Mouse (Mus musculus) MEL (cell line): ENCODE measurements around the gene Zfp106. TPM values are rescaled to one million over a fixed set of nuclear protein-coding genes. Genes with fewer than 3 reads are reported as not detected.

Source experiments
- DNase-seq: peaks from one replicate; pipeline ENCODE4 v3.0.0; 2011; ENCODE audit warnings: low read depth, low spot score
- H3K27ac ChIP-seq: 2 replicates; pipeline ENCODE4 v1.5.1; 2012; ENCODE audit warnings: low read depth, mild to moderate bottlenecking, control low read depth, low read length, moderate library complexity; ENCODE audit not compliant: control insufficient read depth
- H3K27me3 ChIP-seq, 2 experiments: fragments of 150-350 bp in 1 of 2; sonication (generic) in 1 of 2; 2 replicates each; pipeline ENCODE4 v1.6.1; 2012; ENCODE audit warnings: low read length in 2 of 2, mild to moderate bottlenecking in 2 of 2, improper control_type of control experiment in 1 of 2, moderate library complexity in 1 of 2; ENCODE audit not compliant: insufficient read depth in 2 of 2, control insufficient read depth in 1 of 2
- H3K36me3 ChIP-seq, 2 experiments: 2 replicates each; pipeline ENCODE4 v1.6.1; 2012 to 2014; ENCODE audit warnings: low read length in 2 of 2, improper control_type of control experiment in 1 of 2, inconsistent platforms in 1 of 2, mild to moderate bottlenecking in 1 of 2; ENCODE audit not compliant: insufficient read depth in 2 of 2, control insufficient read depth in 1 of 2
- H3K4me1 ChIP-seq, 2 experiments: fragments of 150-350 bp in 1 of 2; sonication (generic) in 1 of 2; 2 replicates each; pipeline ENCODE4 v1.6.1; 2012; ENCODE audit warnings: low read length in 2 of 2, improper control_type of control experiment in 1 of 2, mild to moderate bottlenecking in 1 of 2; ENCODE audit not compliant: insufficient read depth in 2 of 2, control insufficient read depth in 1 of 2
- H3K4me3 ChIP-seq, 2 experiments: fragments of 150-350 bp in 1 of 2; sonication (generic) in 1 of 2; 2 replicates each; pipeline ENCODE4 v1.5.1; 2012; ENCODE audit warnings: low read depth in 2 of 2, low read length in 2 of 2, mild to moderate bottlenecking in 2 of 2, moderate library complexity in 2 of 2, control low read depth in 1 of 2, improper control_type of control experiment in 1 of 2; ENCODE audit not compliant: control insufficient read depth in 1 of 2, insufficient read depth in 1 of 2
- H3K79me2 ChIP-seq: 2 replicates; pipeline ENCODE4 v1.6.1; 2012; ENCODE audit warnings: mild to moderate bottlenecking, low read length, moderate library complexity; ENCODE audit not compliant: control insufficient read depth, poor library complexity, insufficient read depth
- H3K9ac ChIP-seq: 2 replicates; pipeline ENCODE4 v1.6.1; 2012; ENCODE audit warnings: low read depth, mild to moderate bottlenecking, control low read depth, low read length, moderate library complexity; ENCODE audit not compliant: control insufficient read depth, poor library complexity, severe bottlenecking
- H3K9me3 ChIP-seq: fragments of 150-350 bp; sonication (generic); replicated peaks from 2 replicates; pipeline ENCODE4 v1.6.1; 2012; ENCODE audit warnings: mild to moderate bottlenecking, low read length, improper control_type of control experiment, moderate library complexity; ENCODE audit not compliant: insufficient read depth
- BHLHE40 ChIP-seq: IDR thresholded peaks from 2 replicates; pipeline ENCODE4 v1.6.1; 2012; ENCODE audit warnings: low read depth, mild to moderate bottlenecking, inconsistent platforms, low read length, improper control_type of control experiment, borderline replicate concordance
- CHD1 ChIP-seq: IDR thresholded peaks from 2 replicates; pipeline ENCODE4 v1.6.1; 2012; ENCODE audit warnings: low read depth, mild to moderate bottlenecking, inconsistent platforms, low read length, improper control_type of control experiment
- CHD2 ChIP-seq: IDR thresholded peaks from 2 replicates; pipeline ENCODE4 v1.6.1; 2011; ENCODE audit warnings: low read length, improper control_type of control experiment
- CTCF ChIP-seq, 3 experiments: IDR thresholded peaks in 2 of 3; conservative IDR thresholded peaks in 1 of 3; 2 replicates each; pipeline ENCODE4 v1.5.1; 2011 to 2012; ENCODE audit warnings: low read length in 3 of 3, low read depth in 2 of 3, mild to moderate bottlenecking in 2 of 3, improper control_type of control experiment in 1 of 3, inconsistent platforms in 1 of 3, mixed read lengths in 1 of 3, moderate library complexity in 1 of 3; ENCODE audit not compliant: control insufficient read depth in 1 of 3, insufficient read depth in 1 of 3, poor library complexity in 1 of 3, severe bottlenecking in 1 of 3
- ELF1 ChIP-seq: IDR thresholded peaks from 2 replicates; pipeline ENCODE4 v1.6.1; 2014; ENCODE audit warnings: low read depth, mild to moderate bottlenecking, inconsistent platforms, low read length, improper control_type of control experiment, moderate library complexity
- EP300 ChIP-seq, 2 experiments: IDR thresholded peaks; 2 replicates each; pipeline ENCODE4 v1.6.1; 2011; ENCODE audit warnings: improper control_type of control experiment in 2 of 2, low read length in 2 of 2, low read depth in 1 of 2, mild to moderate bottlenecking in 1 of 2
- GABPA ChIP-seq: IDR thresholded peaks from 2 replicates; pipeline ENCODE4 v1.6.1; 2012; ENCODE audit warnings: low read depth, mild to moderate bottlenecking, inconsistent platforms, low read length, improper control_type of control experiment, moderate library complexity
- GATA1 ChIP-seq: IDR thresholded peaks from 2 replicates; pipeline ENCODE4 v1.6.1; 2011; ENCODE audit warnings: low read depth, low read length, improper control_type of control experiment
- HCFC1 ChIP-seq: IDR thresholded peaks from 2 replicates; pipeline ENCODE4 v1.6.1; 2012; ENCODE audit warnings: low read depth, mild to moderate bottlenecking, inconsistent platforms, low read length, improper control_type of control experiment, moderate library complexity
- KAT2A ChIP-seq: conservative IDR thresholded peaks from 2 replicates; pipeline ENCODE4 v1.6.1; 2012; ENCODE audit warnings: low read depth, low read length, improper control_type of control experiment, inconsistent platforms
- MAFK ChIP-seq: IDR thresholded peaks from 2 replicates; pipeline ENCODE4 v1.6.1; 2011; ENCODE audit warnings: low read depth, mild to moderate bottlenecking, low read length, improper control_type of control experiment, borderline replicate concordance
- MAZ ChIP-seq: IDR thresholded peaks from 2 replicates; pipeline ENCODE4 v1.6.1; 2012; ENCODE audit warnings: low read depth, mild to moderate bottlenecking, inconsistent platforms, low read length, improper control_type of control experiment
- MEF2A ChIP-seq: IDR thresholded peaks from 2 replicates; pipeline ENCODE4 v1.6.1; 2014; ENCODE audit warnings: low read depth, mild to moderate bottlenecking, inconsistent platforms, low read length, improper control_type of control experiment; ENCODE audit not compliant: poor library complexity, insufficient replicate concordance, severe bottlenecking; ENCODE audit errors: extremely low read depth
- MXI1 ChIP-seq: IDR thresholded peaks from 2 replicates; pipeline ENCODE4 v1.6.1; 2011; ENCODE audit warnings: mild to moderate bottlenecking, low read depth, low read length, improper control_type of control experiment
- MYB ChIP-seq: IDR thresholded peaks from 2 replicates; pipeline ENCODE4 v1.6.1; 2011; ENCODE audit warnings: mild to moderate bottlenecking, low read depth, low read length, improper control_type of control experiment
- MYC ChIP-seq: IDR thresholded peaks from 2 replicates; pipeline ENCODE4 v1.6.1; 2011; ENCODE audit warnings: low read depth, mild to moderate bottlenecking, low read length, improper control_type of control experiment, moderate library complexity
- NRF1 ChIP-seq: IDR thresholded peaks from 2 replicates; pipeline ENCODE4 v1.6.1; 2014; ENCODE audit warnings: low read depth, mild to moderate bottlenecking, inconsistent platforms, low read length, improper control_type of control experiment, moderate library complexity; ENCODE audit not compliant: poor library complexity, insufficient read depth, severe bottlenecking
- POLR2A ChIP-seq, 2 experiments: IDR thresholded peaks; 2 replicates each; pipeline ENCODE4 v1.6.1; 2011 to 2012; ENCODE audit warnings: low read length in 2 of 2, mild to moderate bottlenecking in 2 of 2, control low read depth in 1 of 2, improper control_type of control experiment in 1 of 2, low read depth in 1 of 2, moderate library complexity in 1 of 2; ENCODE audit not compliant: control insufficient read depth in 1 of 2, insufficient read depth in 1 of 2, poor library complexity in 1 of 2
- POLR2AphosphoS2 ChIP-seq: IDR thresholded peaks from 2 replicates; pipeline ENCODE4 v1.6.1; 2011; ENCODE audit warnings: low read length, improper control_type of control experiment
- POLR2AphosphoS5 ChIP-seq: IDR thresholded peaks from 2 replicates; pipeline ENCODE4 v1.6.1; 2012; ENCODE audit warnings: low read depth, borderline replicate concordance, mild to moderate bottlenecking, inconsistent platforms, low read length, moderate library complexity, mixed read lengths
- RAD21 ChIP-seq: IDR thresholded peaks from 2 replicates; pipeline ENCODE4 v1.6.1; 2011; ENCODE audit warnings: mild to moderate bottlenecking, low read depth, low read length, improper control_type of control experiment
- RCOR1 ChIP-seq: IDR thresholded peaks from 2 replicates; pipeline ENCODE4 v1.6.1; 2012; ENCODE audit warnings: low read depth, mild to moderate bottlenecking, inconsistent platforms, low read length, improper control_type of control experiment
- SIN3A ChIP-seq: IDR thresholded peaks from 2 replicates; pipeline ENCODE4 v1.6.1; 2012; ENCODE audit warnings: low read length, improper control_type of control experiment, inconsistent platforms
- SMC3 ChIP-seq: IDR thresholded peaks from 2 replicates; pipeline ENCODE4 v1.6.1; 2011; ENCODE audit warnings: low read depth, low read length, improper control_type of control experiment
- TAL1 ChIP-seq: IDR thresholded peaks from 2 replicates; pipeline ENCODE4 v1.6.1; 2012; ENCODE audit warnings: mild to moderate bottlenecking, inconsistent platforms, low read length, moderate library complexity, mixed read lengths
- TBP ChIP-seq: IDR thresholded peaks from 2 replicates; pipeline ENCODE4 v1.8.0; 2011; ENCODE audit warnings: low read depth, low read length, improper control_type of control experiment
- TCF12 ChIP-seq: IDR thresholded peaks from 2 replicates; pipeline ENCODE4 v1.6.1; 2014; ENCODE audit warnings: low read depth, mild to moderate bottlenecking, inconsistent platforms, low read length, improper control_type of control experiment, moderate library complexity
- UBTF ChIP-seq: IDR thresholded peaks from 2 replicates; pipeline ENCODE4 v1.6.1; 2012; ENCODE audit warnings: low read depth, mild to moderate bottlenecking, inconsistent platforms, low read length, improper control_type of control experiment, moderate library complexity, borderline replicate concordance; ENCODE audit not compliant: insufficient read depth
- USF2 ChIP-seq, 2 experiments: IDR thresholded peaks; 2 replicates each; pipeline ENCODE4 v1.6.1; 2011 to 2012; ENCODE audit warnings: improper control_type of control experiment in 2 of 2, low read length in 2 of 2, borderline replicate concordance in 1 of 2, inconsistent platforms in 1 of 2, low read depth in 1 of 2, mild to moderate bottlenecking in 1 of 2; ENCODE audit not compliant: insufficient read depth in 1 of 2
- ZC3H11A ChIP-seq: IDR thresholded peaks from 2 replicates; pipeline ENCODE4 v1.6.1; 2012; ENCODE audit warnings: low read depth, mild to moderate bottlenecking, inconsistent platforms, low read length, improper control_type of control experiment
- ZMIZ1 ChIP-seq: IDR thresholded peaks from 2 replicates; pipeline ENCODE4 v1.6.1; 2012; ENCODE audit warnings: low read depth, mild to moderate bottlenecking, inconsistent platforms, low read length, improper control_type of control experiment, moderate library complexity
- polyA plus RNA-seq, 2 experiments: library from polyadenylated mRNA; stranded (reverse) in 1 of 2; unstranded in 1 of 2; fragments of >175 nt in 1 of 2; fragments of >200 nt in 1 of 2; gene quantifications; 2 replicates each; pipeline versions ENCODE4 v1.2.1 to v1.2.4; 2012; ENCODE audit warnings: low replicate concordance in 2 of 2, low read depth in 1 of 2; ENCODE audit not compliant: insufficient read length in 2 of 2, insufficient read depth in 1 of 2, missing spikeins in 1 of 2
- total RNA-seq: library from RNA; depleted of rRNA; stranded (reverse); fragments of 300-350 nt; gene quantifications from 2 replicates; pipeline ENCODE4 v1.2.3, GENCODE M21; 2012

The Zfp106 gene
- total and polyA plus RNA-seq, 3 experiments, result 63.9 to 130 (median 80.6) TPM

GRCm38 (mm10) chr2:120608830-120609723 is 45.4 kb upstream of the Zfp106 start, which contains the start of the genes Haus2 and Lrrc57 (continued):
- TF ChIP-seq MYB (no peak), RCOR1 (no peak), CTCF (IDR thresholded peaks at IDR 0.05 in 2 of 3, conservative IDR thresholded peaks at IDR 0.05 in 1 of 3; ENCODE audit: control insufficient read depth in 1 of 3, insufficient read depth in 1 of 3, low read depth in 2 of 3, low read length in 3 of 3, poor library complexity in 1 of 3, severe bottlenecking in 1 of 3) (no peak; a peak in 1 of 6 replicates), CHD1 (no peak), SMC3 (no peak)

GRCm38 (mm10) chr2:120606021-120606690 is 42.5 kb upstream of the Zfp106 start:
- Histone ChIP-seq H3K27ac (no peak overlapping the region), H3K79me2 (peaks cover 10% of the 10 kb centered on the region), H3K9me3 (no peaks in the 10 kb centered on the region), H3K9ac (no peak overlapping the region), H3K4me3 (no peak overlapping the region), H3K4me1 (peaks cover 3 to 5% of the 10 kb centered on the region in 2 experiments; a peak in 3 of 4 replicates), H3K36me3 (peaks cover 0 to 13% of the 10 kb centered on the region in 2 experiments; a peak in 2 of 4 replicates), H3K27me3 (no peaks in the 10 kb centered on the region)
- peak; percentile 68 for DNase-seq
- TF ChIP-seq TBP (no peak), POLR2AphosphoS5 (no peak), POLR2A (IDR thresholded peaks at IDR 0.05; ENCODE audit: control insufficient read depth in 1 of 2, insufficient read depth in 1 of 2, low read depth in 1 of 2, low read length in 2 of 2, poor library complexity in 1 of 2) (no peak), MEF2A (no peak), CHD2 (no peak), USF2 (IDR thresholded peaks at IDR 0.05; ENCODE audit: borderline replicate concordance in 1 of 2, insufficient read depth in 1 of 2, low read depth in 1 of 2, low read length in 2 of 2) (no peak), MYC (0 out of 2 replicates have a peak, but pooled peaks have one; percentile 43), KAT2A (no peak), EP300 (IDR thresholded peaks at IDR 0.05; ENCODE audit: low read depth in 1 of 2, low read length in 2 of 2) (no peak), HCFC1 (no peak), RAD21 (peak; percentile 46), TAL1 (no peak), ELF1 (no peak), SIN3A (no peak), MAFK (no peak), MAZ (no peak), RCOR1 (no peak), UBTF (no peak), ZMIZ1 (no peak), GATA1 (no peak), NRF1 (no peak), BHLHE40 (no peak), CTCF (IDR thresholded peaks at IDR 0.05 in 2 of 3, conservative IDR thresholded peaks at IDR 0.05 in 1 of 3; ENCODE audit: control insufficient read depth in 1 of 3, insufficient read depth in 1 of 3, low read depth in 2 of 3, low read length in 3 of 3, poor library complexity in 1 of 3, severe bottlenecking in 1 of 3) (peak; percentile 36 to 69 (median 51)), GABPA (no peak), MXI1 (0 out of 2 replicates have a peak, but pooled peaks have one; percentile 55), POLR2AphosphoS2 (no peak), ZC3H11A (0 out of 2 replicates have a peak, but pooled peaks have one; percentile 26), TCF12 (no peak)
